Mouse (Mus musculus) midbrain, postnatal 0 days (tissue): Measurements from ENCODE around the gene Olfr506. TPM values are rescaled to one million over a fixed set of nuclear protein-coding genes. Genes with fewer than 3 reads are reported as not detected.

Source experiments
- ATAC-seq: fragments of 200-750 bp; cut with Nextera tagmentation; 2 replicates; pipeline ENCODE4 v1.8.0; 2017; ENCODE audit warnings: moderate number of reproducible peaks, mild to moderate bottlenecking, moderate TSS enrichment, moderate library complexity; ENCODE audit not compliant: low FRiP score
- DNase-seq: peaks from one replicate; pipeline ENCODE4 v3.0.0-alpha.2; 2015; ENCODE audit warnings: low spot score
- H3K27ac ChIP-seq: fragments of 300-500 bp; sonication (generic); 2 replicates; pipeline ENCODE4 v1.5.1; 2014; ENCODE audit warnings: low read depth, mild to moderate bottlenecking, low read length, mixed read lengths
- H3K27me3 ChIP-seq: fragments of 300-500 bp; sonication (generic); 2 replicates; pipeline ENCODE4 v1.6.1; 2014; ENCODE audit warnings: low read length, control low read depth, mixed read lengths; ENCODE audit not compliant: insufficient read depth
- H3K36me3 ChIP-seq: fragments of 300-500 bp; sonication (generic); 2 replicates; pipeline ENCODE4 v1.6.1; 2014; ENCODE audit warnings: low read length, control low read depth, mixed read lengths; ENCODE audit not compliant: insufficient read depth
- H3K4me1 ChIP-seq: fragments of 300-500 bp; sonication (generic); 2 replicates; pipeline ENCODE4 v1.6.1; 2014; ENCODE audit warnings: mild to moderate bottlenecking, control low read depth, antibody characterized with exemption, low read length, mixed read lengths; ENCODE audit not compliant: insufficient read depth
- H3K4me2 ChIP-seq: fragments of 300-500 bp; sonication (generic); 2 replicates; pipeline ENCODE4 v1.6.1; 2014; ENCODE audit warnings: low read depth, mild to moderate bottlenecking, low read length, mixed read lengths; ENCODE audit not compliant: poor library complexity, severe bottlenecking
- H3K4me3 ChIP-seq: fragments of 300-500 bp; sonication (generic); 2 replicates; pipeline ENCODE4 v1.5.1; 2014; ENCODE audit warnings: low read depth, mild to moderate bottlenecking, low read length, moderate library complexity
- H3K9ac ChIP-seq: fragments of 300-500 bp; sonication (generic); replicated peaks from 2 replicates; pipeline ENCODE4 v1.6.1; 2014; ENCODE audit warnings: mild to moderate bottlenecking, low read length, moderate library complexity, mixed read lengths; ENCODE audit not compliant: poor library complexity, severe bottlenecking
- H3K9me3 ChIP-seq: fragments of 300-500 bp; sonication (generic); 2 replicates; pipeline ENCODE4 v1.6.1; 2016; ENCODE audit warnings: low read length, control low read depth
- CTCF ChIP-seq: IDR thresholded peaks from 2 replicates; pipeline ENCODE4 v1.5.1; 2016; ENCODE audit warnings: antibody characterized with exemption, mild to moderate bottlenecking
- WGBS: fragments of 180-500 bp; shearing (Covaris S2); extraction: QIAGEN DNeasy Blood & Tissue Kit; methylation state at CpG from one replicate; pipeline ENCODE4 v1.1.7; 2014; 5-methylcytosine and 5-hydroxymethylcytosine counted together
- polyA plus RNA-seq: library from polyadenylated mRNA; unstranded; fragments of >200 nt; fragmentation: Nextera tagmentation; extraction: Ambion mirVana; gene quantifications from 2 replicates; pipeline ENCODE4 v1.2.1, GENCODE M21; 2015
- total RNA-seq: library from RNA; depleted of rRNA; stranded (reverse); fragments of >200 nt; gene quantifications from 2 replicates; pipeline ENCODE4 v1.2.3, GENCODE M21; 2014; rRNA removed

Olfr506 gene
- total and polyA plus RNA-seq, 2 experiments from 2014 or later: not detected

DNA sequence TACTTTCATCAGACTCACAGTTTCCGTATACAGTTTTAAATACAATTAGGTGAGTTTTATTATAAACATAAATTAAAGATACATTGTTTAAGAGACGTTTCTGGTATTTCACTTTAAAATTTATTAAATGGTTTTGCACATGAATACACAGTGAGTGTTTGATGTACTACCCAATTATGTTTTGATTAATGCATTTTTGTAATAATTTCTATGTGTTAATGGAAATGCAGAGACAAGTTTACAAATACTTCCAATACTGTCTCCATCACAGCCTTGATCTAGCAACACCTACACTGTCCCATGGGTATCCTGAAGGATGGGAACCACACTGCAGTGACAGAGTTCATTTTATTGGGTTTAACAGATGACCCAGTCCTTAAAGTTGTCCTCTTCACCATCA is 10.9 kb downstream of the Olfr506 start, which contains the start of gene Olfr507:
Gene Olfr507 (plus strand): TSS at position 301 of the 400 bp plus-strand sequence.
- no peak within 1 kb of the TSS for H3K4me2 ChIP-seq
- no peaks in the 10 kb centered on the region for H3K4me1 ChIP-seq
- DNase-seq (no peak), ATAC-seq (no peak)
- no peaks in the 10 kb centered on the region for H3K36me3 ChIP-seq
- H3K9ac ChIP-seq: no peak within 1 kb of the TSS
- 82% methylated on average over 2 of the region's 2 CpGs for WGBS
- no peak for TF ChIP-seq CTCF
- no peaks in the 10 kb centered on the region for H3K27me3 ChIP-seq
- no peaks in the 10 kb centered on the region for H3K9me3 ChIP-seq
- no peak within 1 kb of the TSS for H3K4me3 ChIP-seq
- H3K27ac ChIP-seq: no peak within 1 kb of the TSS

GRCm38 (mm10) chr7:108629694-108630093 is 19.1 kb downstream of the Olfr506 start, which contains the start of gene Olfr508:
Gene Olfr508, plus strand, starts transcription at chr7:108629994.
- no peak for ATAC-seq
- Histone ChIP-seq H3K36me3 (no peaks in the 10 kb centered on the region), H3K9ac (no peak within 1 kb of the TSS), H3K4me3 (no peak within 1 kb of the TSS), H3K27ac (no peak within 1 kb of the TSS), H3K27me3 (no peaks in the 10 kb centered on the region), H3K4me1 (no peaks in the 10 kb centered on the region), H3K9me3 (no peaks in the 10 kb centered on the region), H3K4me2 (no peak within 1 kb of the TSS)
- TF ChIP-seq CTCF: no peak
- no peak for DNase-seq
- WGBS: 83% methylated on average over 3 of the region's 3 CpGs

GRCm38 (mm10) chr7:108651806-108652205 is 41.2 kb downstream of the Olfr506 start, which contains the start of gene Olfr509:
Gene Olfr509, minus strand, starts transcription at chr7:108651906.
- Histone ChIP-seq H3K4me1 (no peaks in the 10 kb centered on the region), H3K27me3 (no peaks in the 10 kb centered on the region), H3K27ac (no peak within 1 kb of the TSS), H3K9me3 (peaks cover 4% of the 10 kb centered on the region; the same call in 1 of the 2 replicates), H3K4me2 (no peak within 1 kb of the TSS), H3K4me3 (no peak within 1 kb of the TSS), H3K36me3 (no peaks in the 10 kb centered on the region), H3K9ac (no peak within 1 kb of the TSS)
- DNase-seq: no peak
- no peak for TF ChIP-seq CTCF
- ATAC-seq: no peak

DNA sequence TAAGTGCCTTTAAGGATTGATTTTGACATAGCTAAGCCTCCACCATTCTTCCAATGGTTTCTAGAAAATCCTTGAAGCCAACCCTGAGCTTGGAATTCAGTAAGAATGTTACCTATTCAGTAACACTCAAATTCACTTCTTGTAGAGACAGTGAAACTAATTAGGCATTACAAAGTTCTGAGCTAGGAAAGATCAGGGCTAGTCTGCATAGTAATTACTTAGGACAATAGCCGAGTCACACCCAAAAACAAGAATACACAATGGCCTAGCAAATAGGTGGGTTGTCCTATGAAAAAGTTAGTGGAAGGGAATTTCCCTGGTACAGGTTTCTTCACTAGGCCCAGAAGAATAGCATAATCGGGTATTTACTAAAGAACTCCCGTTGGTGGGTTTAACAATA is 51.8 kb downstream of the Olfr506 start:
- H3K27me3 ChIP-seq: no peaks in the 10 kb centered on the region
- H3K27ac ChIP-seq: no peak overlapping the region
- DNase-seq: no peak
- H3K36me3 ChIP-seq: no peaks in the 10 kb centered on the region
- H3K4me2 ChIP-seq: no peak overlapping the region
- 85% methylated on average over 3 of the region's 3 CpGs for WGBS
- H3K9ac ChIP-seq: no peak overlapping the region
- no peaks in the 10 kb centered on the region for H3K4me1 ChIP-seq
- no peak for ATAC-seq
- TF ChIP-seq CTCF: no peak
- H3K4me3 ChIP-seq: no peak overlapping the region
- H3K9me3 ChIP-seq: no peaks in the 10 kb centered on the region

Other genes with a start within 250 kb of the Olfr506 start
- gene Olfr494, start 245.5 kb upstream of the Olfr506 start, total RNA-seq: not detected in 2 replicates
- gene Olfr494, start 245.5 kb upstream of the Olfr506 start, polyA plus RNA-seq: not detected in 2 replicates
- not detected in 2 replicates for gene Olfr495, start 217.6 kb upstream of the Olfr506 start, total RNA-seq
- not detected in 2 replicates for gene Olfr495, start 217.6 kb upstream of the Olfr506 start, polyA plus RNA-seq
- not detected in 2 replicates for gene Olfr497, start 190.4 kb upstream of the Olfr506 start, total RNA-seq
- not detected in 2 replicates for gene Olfr497, start 190.4 kb upstream of the Olfr506 start, polyA plus RNA-seq
- not detected in 2 replicates for gene Olfr498, start 145.5 kb upstream of the Olfr506 start, total RNA-seq
- gene Olfr498, start 145.5 kb upstream of the Olfr506 start, polyA plus RNA-seq: not detected in 2 replicates
- gene Olfr502, start 85.7 kb upstream of the Olfr506 start, total RNA-seq: not detected in 2 replicates
- not detected in 2 replicates for gene Olfr502, start 85.7 kb upstream of the Olfr506 start, polyA plus RNA-seq
- gene Olfr503, start 66.3 kb upstream of the Olfr506 start, total RNA-seq: not detected in 2 replicates
- not detected in 2 replicates for gene Olfr503, start 66.3 kb upstream of the Olfr506 start, polyA plus RNA-seq
- gene Olfr504, start 45.0 kb upstream of the Olfr506 start, total RNA-seq: not detected in 2 replicates
- gene Olfr504, start 45.0 kb upstream of the Olfr506 start, polyA plus RNA-seq: not detected in 2 replicates
- gene Olfr507, start 11.0 kb downstream of the Olfr506 start, total RNA-seq: not detected in 2 replicates
- not detected in 2 replicates for gene Olfr507, start 11.0 kb downstream of the Olfr506 start, polyA plus RNA-seq
- gene Olfr508, start 19.2 kb downstream of the Olfr506 start, total RNA-seq: not detected in 2 replicates
- not detected in 2 replicates for gene Olfr508, start 19.2 kb downstream of the Olfr506 start, polyA plus RNA-seq
- 0.05 TPM in 1 of 2 replicates, not detected in the other for gene Olfr509, start 41.1 kb downstream of the Olfr506 start, total RNA-seq
- gene Olfr509, start 41.1 kb downstream of the Olfr506 start, polyA plus RNA-seq: not detected in 2 replicates
- not detected in 2 replicates for gene Olfr510, start 55.6 kb downstream of the Olfr506 start, total RNA-seq
- gene Olfr510, start 55.6 kb downstream of the Olfr506 start, polyA plus RNA-seq: not detected in 2 replicates
- gene Olfr512, start 102.5 kb downstream of the Olfr506 start, total RNA-seq: not detected in 2 replicates
- not detected in 2 replicates for gene Olfr512, start 102.5 kb downstream of the Olfr506 start, polyA plus RNA-seq
- not detected in 2 replicates for gene Olfr513, start 140.2 kb downstream of the Olfr506 start, total RNA-seq
- not detected in 2 replicates for gene Olfr513, start 140.2 kb downstream of the Olfr506 start, polyA plus RNA-seq
- not detected in 2 replicates for gene Olfr514, start 215.2 kb downstream of the Olfr506 start, total RNA-seq
- gene Olfr514, start 215.2 kb downstream of the Olfr506 start, polyA plus RNA-seq: not detected in 2 replicates
- gene Olfr516, start 239.7 kb downstream of the Olfr506 start, total RNA-seq: not detected in 2 replicates
- gene Olfr516, start 239.7 kb downstream of the Olfr506 start, polyA plus RNA-seq: not detected in 2 replicates